Mouse (Mus musculus) hindbrain, embryonic 14.5 days (tissue): Measurements from ENCODE around the gene Lyl1. TPM values are rescaled to one million over a fixed set of nuclear protein-coding genes. Genes with fewer than 3 reads are reported as not detected.

Experiments
- ATAC-seq: fragments of 200-750 bp; cut with Nextera tagmentation; 2 replicates; pipeline ENCODE4 v1.8.0; 2017; ENCODE audit warnings: moderate number of reproducible peaks, mild to moderate bottlenecking, moderate TSS enrichment, moderate library complexity; ENCODE audit not compliant: low FRiP score
- DNase-seq: peaks from one replicate; pipeline ENCODE4 v3.0.0-alpha.2; 2015; ENCODE audit warnings: low spot score
- H3K27ac ChIP-seq: fragments of 300-500 bp; sonication (generic); 2 replicates; pipeline ENCODE4 v1.5.1; 2014; ENCODE audit warnings: mild to moderate bottlenecking, moderate library complexity
- H3K27me3 ChIP-seq: fragments of 300-500 bp; sonication (generic); 2 replicates; pipeline ENCODE4 v1.6.1; 2014; ENCODE audit warnings: mild to moderate bottlenecking, low read length, mixed read lengths; ENCODE audit not compliant: control insufficient read depth, insufficient read depth
- H3K36me3 ChIP-seq: fragments of 300-500 bp; sonication (generic); replicated peaks from 2 replicates; pipeline ENCODE4 v1.6.1; 2014; ENCODE audit not compliant: control insufficient read depth, insufficient read depth
- H3K4me1 ChIP-seq: fragments of 300-500 bp; sonication (generic); replicated peaks from 2 replicates; pipeline ENCODE4 v1.6.1; 2014; ENCODE audit warnings: antibody characterized with exemption, low read length, mixed read lengths; ENCODE audit not compliant: control insufficient read depth, insufficient read depth
- H3K4me2 ChIP-seq: fragments of 300-500 bp; sonication (generic); replicated peaks from 2 replicates; pipeline ENCODE4 v1.6.1; 2014; ENCODE audit warnings: mild to moderate bottlenecking, moderate library complexity
- H3K4me3 ChIP-seq: fragments of 300-500 bp; sonication (generic); replicated peaks from 2 replicates; pipeline ENCODE4 v1.5.1; 2014; ENCODE audit warnings: mild to moderate bottlenecking, low read length
- H3K9ac ChIP-seq: fragments of 300-500 bp; sonication (generic); 2 replicates; pipeline ENCODE4 v1.6.1; 2014
- H3K9me3 ChIP-seq: fragments of 300-500 bp; sonication (generic); 2 replicates; pipeline ENCODE4 v1.6.1; 2016; ENCODE audit warnings: low read length; ENCODE audit not compliant: control insufficient read depth
- WGBS: fragments of 180-500 bp; shearing (Covaris S2); extraction: QIAGEN DNeasy Blood & Tissue Kit; methylation state at CpG from one replicate; pipeline ENCODE4 v1.1.7; 2014; 5-methylcytosine and 5-hydroxymethylcytosine counted together
- polyA plus RNA-seq: library from polyadenylated mRNA; unstranded; fragments of >200 nt; fragmentation: Nextera tagmentation; extraction: Ambion mirVana; gene quantifications from 2 replicates; pipeline ENCODE4 v1.2.1, GENCODE M21; 2014

The Lyl1 gene
- polyA plus RNA-seq, 1 experiment from 2014 or later = 5.1 TPM

- no peaks in the 10 kb centered on the region for H3K9me3 ChIP-seq
- peaks cover 13% of the 10 kb centered on the region for H3K36me3 ChIP-seq
- H3K4me3 ChIP-seq = no peak overlapping the region
- ATAC-seq (no peak), DNase-seq (no peak)
- 23% methylated on average over 7 of the region's 7 CpGs for WGBS
- H3K9ac ChIP-seq = peak overlapping the region; percentile 26; the same call in 1 of the 2 replicates
- H3K4me1 ChIP-seq = peaks cover 45% of the 10 kb centered on the region
- 0 out of 2 replicates have a peak overlapping the region, but pooled peaks have one; percentile 18 for H3K4me2 ChIP-seq
- peak overlapping the region; percentile 81 for H3K27ac ChIP-seq
- H3K27me3 ChIP-seq = peaks cover 5% of the 10 kb centered on the region
These were observed 22.3 kb downstream of the Lyl1 start for GRCm38 (mm10) chr8:84723571-84723900.

- DNase-seq = no peak
- Histone ChIP-seq H3K27ac (peak overlapping the region; percentile 81), H3K36me3 (peaks cover 13% of the 10 kb centered on the region), H3K9ac (peak overlapping the region; percentile 45; the same call in 1 of the 2 replicates), H3K27me3 (peaks cover 5% of the 10 kb centered on the region), H3K9me3 (no peaks in the 10 kb centered on the region), H3K4me1 (peaks cover 56% of the 10 kb centered on the region), H3K4me2 (no peak overlapping the region), H3K4me3 (no peak overlapping the region)
- no peak for ATAC-seq
- 56% methylated on average over 9 of the region's 9 CpGs for WGBS
These were observed 23.4 kb downstream of the Lyl1 start for GRCm38 (mm10) chr8:84724683-84725082.

DNA sequence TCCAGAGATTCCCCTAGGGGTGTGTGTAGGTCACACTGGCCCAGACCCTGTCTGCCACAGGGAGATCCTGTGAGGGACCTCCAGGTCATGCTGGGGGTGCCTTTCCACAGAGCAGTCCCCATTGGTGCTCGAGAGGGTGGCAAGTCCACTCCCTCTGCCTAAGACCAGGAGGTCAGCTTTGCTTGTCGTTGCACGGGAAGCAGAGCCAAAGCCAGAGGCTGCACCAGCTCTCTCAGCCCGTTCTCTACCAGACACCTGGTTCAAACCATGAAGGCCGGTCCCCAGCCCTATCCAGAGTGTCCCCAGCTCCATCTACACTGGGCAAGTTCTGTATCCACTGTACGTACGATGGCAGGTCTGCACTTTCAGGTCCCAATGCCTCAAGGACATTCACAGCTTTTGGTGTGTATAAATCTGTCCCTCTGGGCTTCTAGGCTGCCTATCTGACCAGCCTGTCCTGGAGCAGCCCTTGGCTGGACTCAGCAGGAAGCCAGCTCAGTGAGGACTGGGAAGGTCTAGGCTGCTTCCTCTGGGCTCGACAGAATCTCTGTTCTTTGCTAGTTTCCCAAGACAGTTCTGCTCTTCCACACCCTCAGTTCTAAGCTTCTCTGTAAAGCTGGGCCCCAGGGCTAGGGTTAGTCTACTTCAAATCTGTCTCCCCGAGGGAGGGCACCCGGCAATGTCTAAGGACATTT is 24.1 kb downstream of the Lyl1 start:
- DNase-seq (no peak), ATAC-seq (no peak)
- peaks cover 63% of the 10 kb centered on the region for H3K4me1 ChIP-seq
- peaks cover 5% of the 10 kb centered on the region for H3K27me3 ChIP-seq
- H3K4me3 ChIP-seq = no peak overlapping the region
- H3K27ac ChIP-seq = peak overlapping the region; percentile 44
- no peak overlapping the region for H3K9ac ChIP-seq
- peaks cover 8% of the 10 kb centered on the region for H3K36me3 ChIP-seq
- no peaks in the 10 kb centered on the region for H3K9me3 ChIP-seq
- no peak overlapping the region for H3K4me2 ChIP-seq
- WGBS = 59% methylated on average over 10 of the region's 10 CpGs

- Histone ChIP-seq H3K4me3 (no peak overlapping the region), H3K9ac (no peak overlapping the region), H3K4me1 (peaks cover 68% of the 10 kb centered on the region), H3K9me3 (no peaks in the 10 kb centered on the region), H3K27ac (peak overlapping the region; percentile 44), H3K27me3 (peaks cover 5% of the 10 kb centered on the region), H3K36me3 (peaks cover 8% of the 10 kb centered on the region), H3K4me2 (no peak overlapping the region)
- DNase-seq (no peak), ATAC-seq (no peak)
- 22% methylated on average over 3 of the region's 3 CpGs for WGBS
These were observed 24.6 kb downstream of the Lyl1 start for GRCm38 (mm10) chr8:84725941-84726259.

- Histone ChIP-seq H3K4me3 (no peak overlapping the region), H3K4me1 (peaks cover 78% of the 10 kb centered on the region), H3K36me3 (peaks cover 4% of the 10 kb centered on the region), H3K27me3 (peaks cover 4% of the 10 kb centered on the region), H3K27ac (peak overlapping the region; percentile 76), H3K9ac (no peak overlapping the region; the same call in 1 of the 2 replicates), H3K9me3 (no peaks in the 10 kb centered on the region), H3K4me2 (no peak overlapping the region)
- WGBS = 37% methylated on average over 3 of the region's 3 CpGs
- peak; percentile 80 for ATAC-seq
- no peak for DNase-seq
These were observed 27.2 kb downstream of the Lyl1 start for GRCm38 (mm10) chr8:84728474-84728873.

GRCm38 (mm10) chr8:84729921-84730362 is 28.7 kb downstream of the Lyl1 start:
- Histone ChIP-seq H3K4me1 (peaks cover 66% of the 10 kb centered on the region), H3K9ac (no peak overlapping the region), H3K36me3 (peaks cover 4% of the 10 kb centered on the region), H3K27ac (peak overlapping the region; percentile 83), H3K4me2 (no peak overlapping the region), H3K4me3 (no peak overlapping the region), H3K27me3 (no peaks in the 10 kb centered on the region), H3K9me3 (no peaks in the 10 kb centered on the region)
- 84% methylated on average over 16 of the region's 16 CpGs for WGBS
- ATAC-seq (no peak), DNase-seq (no peak)

DNA sequence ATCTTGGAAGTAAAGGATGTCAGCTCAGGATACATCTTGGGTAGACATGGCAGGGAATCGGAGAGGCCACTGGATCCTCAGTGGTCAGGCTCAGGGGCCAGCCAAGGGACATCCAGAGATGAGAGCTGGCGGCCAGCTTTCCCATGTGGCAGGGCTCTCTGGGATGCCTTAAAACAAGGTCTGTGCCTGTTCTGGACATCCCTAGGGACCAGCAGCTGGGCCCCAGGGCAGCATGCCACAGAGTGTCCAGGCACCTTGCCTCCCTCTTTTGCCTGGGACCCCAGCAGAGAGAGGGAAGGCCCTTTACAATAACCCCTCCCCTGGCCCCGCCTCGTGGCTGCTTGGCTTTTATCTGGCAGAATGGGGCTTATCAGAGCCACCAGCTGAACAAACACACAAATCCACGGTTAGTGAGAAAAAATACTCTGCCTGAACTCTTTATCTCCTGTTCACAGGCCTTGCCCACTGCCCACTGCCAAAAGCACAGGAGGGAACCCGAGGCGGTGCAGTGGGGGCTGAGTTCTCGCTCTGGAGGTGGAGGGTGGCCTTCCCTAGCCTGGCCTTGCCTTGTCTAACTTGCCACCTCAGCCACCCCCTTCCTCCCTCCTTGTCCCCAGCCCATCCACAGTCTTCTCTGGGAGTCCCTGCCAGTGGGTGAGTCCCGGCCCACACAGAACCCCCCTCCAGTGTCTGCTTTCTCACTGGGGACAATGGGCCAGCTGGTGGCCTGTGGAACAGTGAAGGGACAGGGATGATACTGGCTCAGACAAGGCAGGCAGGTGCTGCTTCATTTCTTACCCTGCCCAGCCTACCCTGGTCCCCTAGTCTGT is 29.5 kb downstream of the Lyl1 start:
- peak; percentile 26; the same call in 1 of the 2 replicates for ATAC-seq
- no peak for DNase-seq
- Histone ChIP-seq H3K36me3 (peaks cover 4% of the 10 kb centered on the region), H3K4me2 (0 out of 2 replicates have a peak overlapping the region, but pooled peaks have one; percentile 7), H3K27me3 (0 out of 2 replicates have a peak, but pooled peaks cover 3% of the 10 kb centered on the region), H3K9ac (peak overlapping the region; percentile 12), H3K27ac (peak overlapping the region; percentile 83), H3K4me3 (no peak overlapping the region), H3K4me1 (peaks cover 58% of the 10 kb centered on the region), H3K9me3 (no peaks in the 10 kb centered on the region)
- 28% methylated on average over 9 of the region's 9 CpGs for WGBS

GRCm38 (mm10) chr8:84731371-84732177 is 30.3 kb downstream of the Lyl1 start:
- DNase-seq = no peak
- peak overlapping the region; percentile 12; the same call in 1 of the 2 replicates for H3K9ac ChIP-seq
- ATAC-seq = no peak

More at GRCm38 (mm10) chr8:84731371-84732177, 30.3 kb downstream of the Lyl1 start:
- peak overlapping the region; percentile 83 for H3K27ac ChIP-seq
- WGBS = 58% methylated on average over 11 of the region's 11 CpGs
- no peaks in the 10 kb centered on the region for H3K9me3 ChIP-seq
- no peak overlapping the region for H3K4me3 ChIP-seq
- H3K4me2 ChIP-seq = 0 out of 2 replicates have a peak overlapping the region, but pooled peaks have one; percentile 7
- peaks cover 11% of the 10 kb centered on the region; the same call in 1 of the 2 replicates for H3K27me3 ChIP-seq
- peaks cover 4% of the 10 kb centered on the region for H3K36me3 ChIP-seq
- H3K4me1 ChIP-seq = peaks cover 55% of the 10 kb centered on the region
